Mouse (Mus musculus) embryo, embryonic 11.5 days (tissue): ENCODE data around the gene Mdm2.

Source experiments
- DNase-seq: peaks from one replicate; pipeline ENCODE4 v3.0.0-alpha.2; 2012; ENCODE audit warnings: low read depth, low spot score

Mdm2 gene

GRCm38 (mm10) chr10:117642491-117643262 lies 67.9 kb downstream of the Mdm2 start:
- no peak for DNase-seq

- DNase-seq: no peak
Measured at GRCm38 (mm10) chr10:117642201-117642450, 68.4 kb downstream of the Mdm2 start.

DNA sequence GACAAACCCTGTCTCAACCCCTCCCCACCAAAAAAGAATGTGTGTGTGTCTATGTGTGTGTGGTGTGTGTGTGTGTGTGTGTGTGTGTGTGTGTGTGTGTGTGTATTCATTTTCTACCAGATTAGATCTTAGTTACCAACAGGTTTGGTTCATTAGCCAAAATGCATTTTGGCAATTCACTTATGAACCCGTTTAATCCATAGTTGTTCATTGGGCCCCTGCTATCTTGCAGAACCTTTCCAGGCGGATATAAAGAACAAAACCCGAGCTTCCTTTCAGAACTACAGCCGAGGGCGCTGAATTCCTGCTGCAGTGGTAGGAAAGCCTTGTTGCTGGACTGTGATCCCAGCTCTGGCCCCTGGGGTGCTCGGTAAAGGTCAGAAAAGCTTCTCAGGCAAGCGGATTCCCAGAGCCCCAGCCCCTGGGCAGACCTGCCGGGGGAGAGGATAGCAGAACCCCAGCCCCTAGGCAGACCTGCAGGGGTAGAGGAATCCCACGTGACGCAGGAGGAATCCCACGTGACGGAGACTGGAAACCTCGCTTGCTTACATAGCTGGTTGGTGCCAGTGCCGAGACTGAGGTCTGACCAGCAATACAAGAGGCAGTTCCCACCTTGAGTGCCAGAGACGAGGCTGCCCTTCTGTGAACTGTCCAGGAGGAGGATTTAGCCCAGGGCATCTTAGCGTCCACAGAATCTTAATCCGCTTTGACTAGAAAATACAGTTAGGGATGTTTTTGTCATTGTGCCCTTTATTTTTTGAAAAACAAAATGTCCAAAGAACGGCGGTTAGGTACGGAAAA lies 69.0 kb downstream of the Mdm2 start:
- no peak for DNase-seq

- no peak for DNase-seq
Measured at GRCm38 (mm10) chr10:117640595-117641078, 69.9 kb downstream of the Mdm2 start.

DNA sequence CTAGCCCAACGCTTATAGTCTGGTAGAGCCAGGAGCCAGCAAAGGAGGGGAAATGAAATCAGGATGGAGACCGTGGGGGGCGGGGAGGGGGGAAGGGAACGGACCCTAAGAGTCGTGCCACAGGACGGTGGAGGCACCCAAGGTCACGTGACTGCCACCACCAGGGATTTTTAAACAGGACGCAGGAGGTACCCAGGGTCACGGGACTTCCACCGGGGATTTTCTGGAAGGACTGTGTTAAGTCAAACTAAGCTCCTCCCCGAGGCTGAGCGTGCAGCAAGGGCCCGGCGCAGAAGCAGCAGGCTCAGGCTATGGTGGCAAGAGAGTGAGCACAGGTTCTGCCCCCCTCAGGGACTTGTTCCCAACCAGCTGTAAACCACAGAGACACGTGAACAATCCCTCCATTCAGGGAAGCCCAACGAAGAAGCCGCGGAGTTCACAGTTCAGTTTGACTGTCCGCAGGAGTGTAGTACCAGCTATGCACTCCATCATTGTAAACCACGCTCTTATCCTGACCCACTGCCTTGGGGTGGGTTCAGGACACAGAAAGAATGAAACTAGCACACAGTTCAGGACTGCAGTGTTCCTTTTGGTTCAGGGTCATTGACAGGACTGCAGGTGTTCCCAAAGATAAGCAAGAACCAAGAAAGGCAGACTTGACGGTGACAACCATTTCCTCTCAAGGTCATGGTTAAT lies 70.5 kb downstream of the Mdm2 start:
- DNase-seq: no peak

DNA sequence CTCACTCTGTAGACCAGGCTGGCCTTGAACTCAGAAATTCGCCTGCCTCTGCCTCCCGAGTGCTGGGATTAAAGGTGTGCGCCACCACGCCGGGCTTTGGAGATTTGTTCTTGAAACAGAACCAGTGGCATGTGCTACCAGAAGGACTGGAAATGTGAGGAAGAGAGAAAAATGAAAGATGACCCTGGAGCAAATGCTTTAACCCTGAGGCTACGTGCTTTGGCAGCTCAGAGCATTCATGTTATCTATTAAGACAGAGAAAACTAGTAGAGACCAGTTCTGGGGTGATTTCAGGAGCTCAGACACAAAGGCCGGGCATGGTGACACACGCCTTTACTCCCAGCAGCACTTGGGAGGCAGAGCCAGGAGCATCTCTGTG lies 71.3 kb downstream of the Mdm2 start:
- DNase-seq: no peak
